Comparison of ENCODE assay signal across 21 mouse cellular contexts in genomic region chr10:83112345-83112744, GRCm38 (mm10).
DNase-seq lines count a peak whose midpoint lies in the region; ATAC-seq and TF ChIP-seq lines count a peak whose summit lies in the region.
"Had no signal": no experiment of that assay in that cellular context is flagged by ENCODE, and none has a peak within 500 bp of the region (broad histone marks: within the 10 kb centered on the region; RNA-seq: fewer than 3 reads in every experiment).

No protein-coding gene starts in this region.

- no peaks in the 10 kb centered on the region for H3K36me3 ChIP-seq in hindbrain, embryonic 13.5 days
- H3K36me3 ChIP-seq in hindbrain, embryonic 10.5 days, result no peaks in the 10 kb centered on the region
- H3K36me3 ChIP-seq in limb, embryonic 14.5 days (ENCODE audit: control insufficient read depth, insufficient read depth, low read length), result no peaks in the 10 kb centered on the region
- H3K36me3 ChIP-seq in limb, embryonic 10.5 days, result no peaks in the 10 kb centered on the region
- H3K36me3 ChIP-seq: embryonic facial prominence, embryonic 12.5 days; forebrain, embryonic 12.5 days had no signal

- H3K9me3 ChIP-seq in hindbrain, embryonic 13.5 days, result no peaks in the 10 kb centered on the region
- no peaks in the 10 kb centered on the region for H3K9me3 ChIP-seq in hindbrain, embryonic 10.5 days
- H3K9me3 ChIP-seq in limb, embryonic 14.5 days (ENCODE audit: control insufficient read depth, low read length), result no peaks in the 10 kb centered on the region
- no peaks in the 10 kb centered on the region for H3K9me3 ChIP-seq in limb, embryonic 10.5 days (replicated peaks)
- H3K9me3 ChIP-seq: embryonic facial prominence, embryonic 12.5 days; forebrain, embryonic 12.5 days; G1E had no signal

- ATAC-seq in hindbrain, embryonic 13.5 days (ENCODE audit: low FRiP score), result no peak
- ATAC-seq in limb, embryonic 14.5 days (ENCODE audit: low FRiP score, low read depth), result no peak
- ATAC-seq: CD4-positive, CD25-positive, alpha-beta regulatory T cell, adult 4 months had no signal

- no peak overlapping the region for H3K4me2 ChIP-seq in hindbrain, embryonic 13.5 days
- no peak overlapping the region for H3K4me2 ChIP-seq in limb, embryonic 14.5 days (replicated peaks; ENCODE audit: low read depth, low read length, severe bottlenecking)
- H3K4me2 ChIP-seq: embryonic facial prominence, embryonic 12.5 days; forebrain, embryonic 12.5 days; hindbrain, embryonic 14.5 days had no signal

- no peak overlapping the region for H3K4me3 ChIP-seq in hindbrain, embryonic 13.5 days
- no peak overlapping the region for H3K4me3 ChIP-seq in hindbrain, embryonic 10.5 days
- H3K4me3 ChIP-seq in limb, embryonic 14.5 days (replicated peaks; ENCODE audit: low read length), result no peak overlapping the region
- H3K4me3 ChIP-seq in limb, embryonic 10.5 days, result no peak overlapping the region
- H3K4me3 ChIP-seq: embryonic facial prominence, embryonic 12.5 days; forebrain, embryonic 12.5 days; gastrocnemius, adult 2 months had no signal

- H3K27me3 ChIP-seq in hindbrain, embryonic 13.5 days, result no peaks in the 10 kb centered on the region
- no peaks in the 10 kb centered on the region for H3K27me3 ChIP-seq in hindbrain, embryonic 10.5 days (ENCODE audit: insufficient read depth, poor library complexity, severe bottlenecking)
- no peaks in the 10 kb centered on the region for H3K27me3 ChIP-seq in limb, embryonic 14.5 days (ENCODE audit: control insufficient read depth, insufficient read depth, low read length)
- H3K27me3 ChIP-seq in limb, embryonic 10.5 days (ENCODE audit: low read depth, poor library complexity, severe bottlenecking), result 0 out of 2 replicates have a peak, but pooled peaks cover 6% of the 10 kb centered on the region
- H3K27me3 ChIP-seq: embryonic facial prominence, embryonic 12.5 days; forebrain, embryonic 12.5 days had no signal

- no peak overlapping the region for H3K9ac ChIP-seq in hindbrain, embryonic 13.5 days
- no peak overlapping the region for H3K9ac ChIP-seq in limb, embryonic 14.5 days (ENCODE audit: low read depth, low read length, severe bottlenecking)
- H3K9ac ChIP-seq: embryonic facial prominence, embryonic 12.5 days; forebrain, embryonic 12.5 days; hindbrain, embryonic 14.5 days had no signal

- peaks cover 47% of the 10 kb centered on the region for H3K4me1 ChIP-seq in hindbrain, embryonic 13.5 days (replicated peaks)
- peaks cover 30% of the 10 kb centered on the region for H3K4me1 ChIP-seq in hindbrain, embryonic 10.5 days (replicated peaks)
- H3K4me1 ChIP-seq in limb, embryonic 14.5 days (ENCODE audit: control insufficient read depth, insufficient read depth, low read length), result peaks cover 35% of the 10 kb centered on the region
- H3K4me1 ChIP-seq in limb, embryonic 10.5 days, result peaks cover 34% of the 10 kb centered on the region

- peak; percentile 52 to 56 for DNase-seq in cerebellum, postnatal 10 days
- no peak for DNase-seq in cerebellum, adult 9-11 months
- no peak for DNase-seq in hindbrain, embryonic 10.5 days (ENCODE audit: low spot score)
- DNase-seq in limb, embryonic 14.5 days (ENCODE audit: low spot score), result peak; percentile 55
- DNase-seq in limb, embryonic 10.5 days (ENCODE audit: low spot score), result no peak
- DNase-seq in testis, postnatal 10 days (ENCODE audit: low spot score), result peak; percentile 58
- no peak for DNase-seq in testis, postnatal 14 days (ENCODE audit: low spot score)
- DNase-seq: adrenal gland, postnatal 14 days; B cell, adult 2 months; cerebellum, adult 18-20 months; embryo, embryonic 11 days; gastrocnemius, adult 2 months; gastrocnemius, postnatal 25 days; heart, postnatal 10 days; heart, postnatal 4 days had no signal

- TF ChIP-seq POLR2A in limb, embryonic 14.5 days (IDR thresholded peaks at IDR 0.05; ENCODE audit: borderline replicate concordance, extremely low read depth, insufficient read depth, insufficient read length), result no peak

- 64% methylated on average over 4 of the region's 4 CpGs for WGBS in hindbrain, embryonic 13.5 days
- 79% methylated on average over 4 of the region's 4 CpGs for WGBS in hindbrain, embryonic 10.5 days
- WGBS in limb, embryonic 14.5 days, result 52% methylated on average over 4 of the region's 4 CpGs
- 77% methylated on average over 4 of the region's 4 CpGs for WGBS in limb, embryonic 10.5 days

- H3K27ac ChIP-seq in hindbrain, embryonic 13.5 days, result peak overlapping the region; percentile 23; the same call in 1 of the 2 replicates
- H3K27ac ChIP-seq in hindbrain, embryonic 10.5 days, result no peak overlapping the region
- no peak overlapping the region for H3K27ac ChIP-seq in limb, embryonic 14.5 days (replicated peaks; ENCODE audit: low read depth, low read length)
- no peak overlapping the region for H3K27ac ChIP-seq in limb, embryonic 10.5 days
- H3K27ac ChIP-seq: embryonic facial prominence, embryonic 12.5 days; gastrocnemius, adult 2 months; hindbrain, embryonic 14.5 days had no signal

Comparison
In these comparisons a context has a peak if more than half of its experiments do, and no peak if none do; other contexts are left out.
1. DNase-seq: peak in cerebellum, postnatal 10 days (2 of 2), limb, embryonic 14.5 days (single experiment) and testis, postnatal 10 days (single experiment); none in cerebellum, adult 9-11 months (single experiment), hindbrain, embryonic 10.5 days (single experiment), limb, embryonic 10.5 days (single experiment) and testis, postnatal 14 days (single experiment).